Mouse (Mus musculus): ENCODE data around the gene Mst1.

- TF ChIP-seq GATA1 (IDR thresholded peaks at IDR 0.05; ENCODE audit: low read length) (no peak), TAL1 (IDR thresholded peaks at IDR 0.05; ENCODE audit: low read length) (no peak)
These were observed 30.5 kb upstream of the Mst1 start for GRCm38 (mm10) chr9:108049561-108050251.

Data from erythroblast, embryonic 14.5 days (primary cell).